10 mouse cellular contexts compared by ENCODE assay signal in the genomic region with DNA sequence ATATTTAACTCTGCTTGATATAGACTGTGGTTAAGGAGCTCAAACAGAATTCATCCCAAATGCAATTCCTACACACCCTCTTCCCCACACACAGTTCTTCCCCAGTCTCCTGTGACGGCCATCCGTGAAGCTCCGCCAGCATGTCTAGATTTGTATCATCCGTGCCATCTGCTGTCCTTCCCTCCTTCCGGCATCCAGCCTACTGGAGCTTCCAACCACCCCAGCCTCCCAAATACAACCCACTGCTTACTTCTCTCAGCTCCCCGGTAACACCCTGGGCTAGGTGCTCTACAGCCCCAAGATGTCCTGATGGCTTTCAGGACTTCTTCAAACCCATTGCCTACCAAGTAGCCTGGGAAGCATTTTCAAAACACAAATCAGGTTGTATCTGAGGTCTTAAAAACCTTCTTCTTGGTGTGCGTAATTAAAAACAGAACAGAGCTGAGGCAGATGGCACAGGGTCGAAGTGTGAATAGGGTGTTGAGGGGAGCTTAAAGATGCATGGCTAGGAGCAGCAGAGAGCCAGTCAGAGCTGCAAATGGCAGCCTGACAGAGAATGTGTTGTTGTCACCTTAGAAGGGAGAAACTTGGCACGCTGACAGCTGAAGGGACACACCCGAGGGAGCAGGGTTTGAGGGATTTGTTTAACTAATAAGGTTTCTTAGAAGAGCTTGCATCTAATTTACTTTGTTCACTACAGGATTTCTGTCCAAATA.
DNase-seq lines count a peak whose midpoint lies in the region; ATAC-seq and TF ChIP-seq lines count a peak whose summit lies in the region.
"Had no signal": no experiment of that assay in that cellular context is flagged by ENCODE, and none has a peak within 500 bp of the region (broad histone marks: within the 10 kb centered on the region; RNA-seq: fewer than 3 reads in every experiment).

No protein-coding gene starts in this region.

- H3K4me3 ChIP-seq in hindbrain, postnatal 0 days (ENCODE audit: low read length) = no peak overlapping the region
- H3K4me3 ChIP-seq in hindbrain, embryonic 10.5 days = no peak overlapping the region
- H3K4me3 ChIP-seq in kidney, adult 2 months (ENCODE audit: insufficient read depth, low read depth, low read length) = no peak overlapping the region
- H3K4me3 ChIP-seq: limb, embryonic 12.5 days had no signal

- no peaks in the 10 kb centered on the region for H3K9me3 ChIP-seq in hindbrain, postnatal 0 days (ENCODE audit: low read length)
- no peaks in the 10 kb centered on the region for H3K9me3 ChIP-seq in hindbrain, embryonic 10.5 days
- H3K9me3 ChIP-seq: limb, embryonic 12.5 days had no signal

- peak overlapping the region; percentile 27; the same call in 1 of the 2 replicates for H3K27ac ChIP-seq in hindbrain, postnatal 0 days
- H3K27ac ChIP-seq in hindbrain, embryonic 10.5 days = no peak overlapping the region
- no peak overlapping the region for H3K27ac ChIP-seq in kidney, adult 2 months (ENCODE audit: insufficient read depth, low read depth, low read length)
- H3K27ac ChIP-seq: limb, embryonic 12.5 days had no signal

- peak; percentile 77 for DNase-seq in hindbrain, postnatal 0 days (ENCODE audit: low spot score)
- DNase-seq in hindbrain, embryonic 10.5 days (ENCODE audit: low spot score) = no peak
- DNase-seq in cerebellum, postnatal 36 days = peak; percentile 68 to 72
- DNase-seq in layer of hippocampus, postnatal 36 days = peak; percentile 19 to 35
- peak; percentile 72 for DNase-seq in right cerebral cortex, postnatal 25 days
- DNase-seq in MN1 (ENCODE audit: low spot score) = no peak
- DNase-seq in kidney, adult 2 months = no peak
- DNase-seq in thymus, postnatal 4 days = no peak
- DNase-seq: adrenal gland, postnatal 14 days had no signal

- no peaks in the 10 kb centered on the region for H3K36me3 ChIP-seq in hindbrain, postnatal 0 days (ENCODE audit: insufficient read depth, low read length)
- no peaks in the 10 kb centered on the region for H3K36me3 ChIP-seq in hindbrain, embryonic 10.5 days
- H3K36me3 ChIP-seq in kidney, adult 2 months (ENCODE audit: control insufficient read depth, insufficient read depth, low read length) = no peaks in the 10 kb centered on the region
- H3K36me3 ChIP-seq: limb, embryonic 12.5 days had no signal

- TF ChIP-seq POLR2A in kidney, adult 2 months (IDR thresholded peaks at IDR 0.05; ENCODE audit: low read depth, low read length) = no peak

- no peaks in the 10 kb centered on the region for H3K4me1 ChIP-seq in hindbrain, postnatal 0 days (ENCODE audit: insufficient read depth, low read length)
- peaks cover 11% of the 10 kb centered on the region for H3K4me1 ChIP-seq in hindbrain, embryonic 10.5 days (replicated peaks)
- no peaks in the 10 kb centered on the region for H3K4me1 ChIP-seq in kidney, adult 2 months (ENCODE audit: control insufficient read depth, insufficient read depth, low read length)

- no peaks in the 10 kb centered on the region for H3K27me3 ChIP-seq in hindbrain, postnatal 0 days (ENCODE audit: insufficient read depth, low read length)
- no peaks in the 10 kb centered on the region for H3K27me3 ChIP-seq in hindbrain, embryonic 10.5 days (ENCODE audit: insufficient read depth, poor library complexity, severe bottlenecking)
- H3K27me3 ChIP-seq in kidney, adult 2 months (replicated peaks; ENCODE audit: control insufficient read depth, insufficient read depth, low read length) = no peaks in the 10 kb centered on the region
- H3K27me3 ChIP-seq: limb, embryonic 12.5 days had no signal

- peak; percentile 49; the same call in 1 of the 2 replicates for ATAC-seq in hindbrain, postnatal 0 days

- no peak for TF ChIP-seq CTCF in hindbrain, postnatal 0 days (IDR thresholded peaks at IDR 0.05; ENCODE audit: low read depth)
- no peak for TF ChIP-seq CTCF in kidney, adult 2 months (conservative IDR thresholded peaks at IDR 0.05; ENCODE audit: insufficient read depth, insufficient read length, low read depth, low read length)

- 47% methylated on average over 10 of the region's 10 CpGs for WGBS in hindbrain, postnatal 0 days
- 72% methylated on average over 10 of the region's 10 CpGs for WGBS in hindbrain, embryonic 10.5 days
- 49% methylated on average over 10 of the region's 10 CpGs for WGBS in kidney, adult 2 months

- H3K4me2 ChIP-seq in hindbrain, postnatal 0 days (ENCODE audit: low read depth, low read length) = no peak overlapping the region
- H3K4me2 ChIP-seq: limb, embryonic 12.5 days had no signal

- no peak overlapping the region for H3K9ac ChIP-seq in hindbrain, postnatal 0 days (replicated peaks; ENCODE audit: low read length)
- H3K9ac ChIP-seq: limb, embryonic 12.5 days had no signal

Comparison
In these comparisons a context has a peak if more than half of its experiments do, and no peak if none do; other contexts are left out.
1. DNase-seq: peak in hindbrain, postnatal 0 days (single experiment), cerebellum, postnatal 36 days (2 of 2), layer of hippocampus, postnatal 36 days (2 of 2) and right cerebral cortex, postnatal 25 days (single experiment); none in hindbrain, embryonic 10.5 days (single experiment), MN1 (single experiment), kidney, adult 2 months (single experiment) and thymus, postnatal 4 days (single experiment).